Mouse (Mus musculus): Measurements from ENCODE around the gene Etv1.

DNA sequence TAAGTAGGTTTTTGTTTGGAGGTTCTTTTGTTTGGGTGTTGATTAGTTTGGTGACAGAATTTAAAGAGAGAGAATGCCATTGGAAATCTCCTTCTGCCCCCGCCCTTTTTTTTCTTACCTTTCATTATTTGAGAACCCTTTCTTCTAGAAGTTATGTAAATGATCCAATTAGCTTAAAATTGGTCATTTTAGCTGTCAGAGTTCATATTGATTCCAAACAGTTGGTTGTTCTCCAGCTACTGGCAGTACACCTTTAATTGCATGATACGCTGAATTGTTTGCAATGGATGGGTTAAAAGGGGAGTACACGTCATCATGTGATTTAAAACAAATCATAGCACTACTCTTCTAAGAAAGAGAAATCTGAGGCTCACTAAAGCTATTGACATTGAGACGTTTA lies 55.4 kb downstream of the Etv1 start:
- TF ChIP-seq POU5F1 (IDR thresholded peaks at IDR 0.05; ENCODE audit: borderline replicate concordance, low read length), result no peak
- no peak for TF ChIP-seq CTCF (conservative IDR thresholded peaks at IDR 0.05; ENCODE audit: low read length)
